Mouse (Mus musculus) lung, postnatal 0 days (tissue): ENCODE data around the gene Ptk7.

Experiments
- CTCF ChIP-seq: IDR thresholded peaks from 2 replicates; pipeline ENCODE4 v1.5.1; 2016; ENCODE audit warnings: antibody characterized with exemption, mild to moderate bottlenecking
- EP300 ChIP-seq: IDR thresholded peaks from 2 replicates; pipeline ENCODE4 v1.6.1; 2016; ENCODE audit warnings: antibody characterized with exemption, mild to moderate bottlenecking, control low read depth

DNA sequence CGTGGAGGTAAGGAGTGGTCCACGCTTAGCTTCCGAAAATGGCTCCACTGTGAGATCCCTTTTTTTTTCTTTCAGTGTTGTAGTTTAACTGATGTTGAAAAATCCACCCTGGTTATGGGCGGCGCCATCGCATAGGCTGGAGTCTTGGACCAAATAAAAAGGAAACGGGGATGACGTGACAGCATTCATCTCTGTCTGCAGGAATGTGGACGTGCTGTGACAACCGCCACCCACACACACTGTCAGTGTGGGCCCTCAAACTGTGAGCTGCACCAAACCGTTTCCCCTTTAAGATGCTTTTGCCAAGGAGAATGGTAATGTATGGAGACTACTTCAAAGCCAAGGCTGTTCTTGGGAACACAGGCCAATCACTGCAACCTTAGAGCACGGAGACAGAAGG, 23.3 kb downstream of the Ptk7 start:
- no peak for TF ChIP-seq CTCF
- TF ChIP-seq EP300, result no peak
